Mouse (Mus musculus) cerebellum, adult 9-10 months (tissue): ENCODE results near the gene Socs2.
"Not testable (repeated sequence)": the region's sequence is repeated elsewhere in the genome, so short reads cannot be mapped to it uniquely, and the experiment has no call there.

Source experiments
- DNase-seq: peaks from one replicate; pipeline ENCODE4 v3.0.0; 2022

The Socs2 gene

DNA sequence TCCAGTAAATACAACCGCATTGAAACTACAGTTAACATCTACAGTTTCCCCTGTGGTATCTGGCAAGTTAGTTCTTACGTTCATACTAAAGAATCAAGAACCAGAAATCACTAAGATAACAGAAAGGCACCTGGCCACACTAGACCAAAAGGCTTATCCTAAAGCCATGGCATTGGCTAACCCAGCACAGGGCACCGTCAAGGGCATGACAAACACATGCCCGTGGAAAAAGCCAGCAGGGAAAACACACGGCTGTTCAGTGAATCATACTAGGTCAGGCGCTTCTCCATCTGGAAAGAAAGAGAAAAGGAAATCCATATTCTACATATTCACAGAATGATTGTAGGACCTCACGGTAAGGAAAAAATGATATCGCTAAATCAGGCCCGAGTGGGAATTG lies 26.1 kb downstream of the Socs2 start:
- no peak for DNase-seq

DNA sequence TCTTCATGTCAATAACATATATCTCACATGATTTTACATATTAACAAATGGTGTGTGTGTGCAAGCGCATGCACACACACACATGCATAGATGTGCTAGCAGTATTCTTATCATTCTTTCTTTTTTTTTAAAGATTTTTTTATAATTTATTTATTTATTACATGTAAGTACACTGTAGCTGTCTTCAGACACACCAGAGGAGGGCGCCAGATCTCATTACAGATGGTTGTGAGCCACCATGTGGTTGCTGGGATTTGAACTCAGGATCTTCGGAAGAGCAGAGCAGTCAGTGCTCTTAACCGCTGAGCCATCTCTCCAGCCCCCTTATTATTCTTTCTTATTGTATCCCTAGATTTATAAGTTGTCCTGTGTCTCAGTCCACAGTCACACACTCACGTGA lies 27.2 kb downstream of the Socs2 start:
- not testable (repeated sequence) for DNase-seq

DNA sequence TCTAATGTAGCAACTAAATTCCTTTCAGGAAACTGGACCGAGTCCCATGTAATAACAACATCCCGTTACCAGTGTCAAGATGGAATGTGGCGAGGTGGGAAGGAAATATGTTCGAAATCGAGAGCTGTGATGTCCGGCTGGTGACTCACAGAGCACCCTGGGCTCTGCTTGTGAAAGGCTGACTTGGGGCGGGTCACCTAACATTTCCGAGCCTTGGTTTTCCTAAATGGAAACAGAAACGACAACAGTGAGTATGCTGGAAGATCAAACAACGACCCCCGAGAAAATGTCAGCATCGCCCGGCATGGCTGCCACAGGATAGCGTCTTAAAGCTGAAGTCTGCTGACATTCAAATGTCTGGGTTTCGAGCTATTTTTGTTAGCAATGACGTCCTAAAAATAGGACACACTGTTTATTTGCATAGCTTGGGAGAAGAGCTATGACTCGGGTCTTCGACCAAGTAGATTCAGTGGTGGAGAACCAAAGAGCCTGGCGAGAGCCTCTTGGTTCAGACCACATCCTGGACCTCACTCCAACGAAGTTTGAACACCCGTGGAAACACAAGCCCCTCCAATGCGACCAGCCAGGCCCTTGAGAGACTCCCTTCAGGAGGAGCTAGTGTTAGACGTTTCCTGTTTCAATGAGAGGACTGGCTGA lies 28.0 kb downstream of the Socs2 start:
- no peak for DNase-seq

DNA sequence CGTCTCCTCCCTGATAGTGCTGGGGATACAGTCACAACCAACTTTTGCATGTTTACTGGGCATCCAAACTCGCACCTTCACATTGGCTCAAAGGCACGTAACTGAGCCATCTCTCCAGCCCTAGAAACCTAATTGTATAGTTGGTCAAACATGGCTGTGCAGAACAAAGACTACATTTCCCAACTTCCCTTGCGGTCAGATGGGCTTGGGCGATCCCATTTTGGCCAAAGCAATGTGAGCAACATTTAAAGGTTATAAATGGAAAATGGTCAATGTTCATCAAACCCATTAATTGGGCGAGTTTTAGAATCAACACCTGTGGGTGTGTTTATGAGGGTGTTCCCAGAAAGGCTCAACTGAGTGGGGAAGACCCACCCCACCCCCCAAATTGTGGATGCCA lies 30.5 kb downstream of the Socs2 start:
- DNase-seq = no peak

DNA sequence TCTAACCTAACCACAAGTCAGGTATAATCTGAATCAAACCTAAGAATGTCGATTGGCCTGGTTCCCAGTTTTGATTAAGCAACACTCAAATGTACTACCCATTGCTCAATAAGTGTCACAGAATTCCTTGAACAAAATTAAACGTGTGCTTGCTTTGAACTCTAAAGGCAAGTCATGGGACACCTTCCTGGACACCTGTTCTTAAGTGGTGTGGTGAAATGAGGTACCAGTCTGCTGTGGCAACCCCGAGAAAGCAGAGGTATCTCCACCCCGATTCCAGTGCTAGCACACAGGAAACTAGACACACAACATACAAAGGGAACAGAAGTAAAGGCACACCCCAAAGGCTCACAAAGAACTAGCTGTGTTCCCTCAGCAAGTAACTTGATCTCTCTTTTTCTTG lies 31.2 kb downstream of the Socs2 start:
- no peak for DNase-seq

DNA sequence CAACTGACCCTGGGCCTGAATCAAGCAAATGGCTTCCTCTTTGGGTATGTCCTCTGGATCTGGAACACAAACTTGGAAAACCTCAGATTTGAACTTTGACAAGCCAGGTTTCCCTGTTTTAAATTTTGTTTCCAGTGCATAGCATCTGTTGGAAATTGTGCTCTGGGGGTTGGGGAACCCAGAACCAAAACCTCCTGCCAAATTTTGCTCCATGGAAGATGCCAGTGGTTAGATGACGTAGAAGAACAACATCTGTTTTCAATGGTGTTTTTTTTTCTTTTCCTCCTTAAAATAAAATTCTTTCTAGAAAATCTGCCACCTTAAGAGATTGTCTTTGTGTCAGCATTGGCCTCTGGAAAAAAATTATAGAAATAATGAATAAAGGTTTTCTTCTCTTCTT lies 31.9 kb downstream of the Socs2 start:
- no peak for DNase-seq

DNA sequence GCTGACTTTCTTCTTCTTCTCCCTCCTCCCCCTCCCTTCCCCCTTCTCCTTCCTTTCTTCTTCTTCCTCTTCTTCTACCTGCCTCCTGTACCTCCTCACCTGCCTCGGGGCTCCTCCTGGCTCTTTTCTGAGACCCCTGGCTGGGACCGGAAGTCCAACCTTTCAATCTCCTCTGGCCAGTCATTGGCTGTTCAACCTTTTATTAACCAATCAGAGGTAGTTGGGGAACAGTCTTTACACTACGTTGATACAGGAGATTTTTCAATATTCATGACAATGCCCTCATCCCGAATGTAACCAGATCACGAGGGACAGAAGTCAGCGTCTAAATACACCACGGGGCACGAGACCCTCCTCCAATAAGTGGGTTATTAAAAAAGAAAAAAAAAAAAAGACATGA lies 32.5 kb downstream of the Socs2 start:
- DNase-seq = no peak

DNA sequence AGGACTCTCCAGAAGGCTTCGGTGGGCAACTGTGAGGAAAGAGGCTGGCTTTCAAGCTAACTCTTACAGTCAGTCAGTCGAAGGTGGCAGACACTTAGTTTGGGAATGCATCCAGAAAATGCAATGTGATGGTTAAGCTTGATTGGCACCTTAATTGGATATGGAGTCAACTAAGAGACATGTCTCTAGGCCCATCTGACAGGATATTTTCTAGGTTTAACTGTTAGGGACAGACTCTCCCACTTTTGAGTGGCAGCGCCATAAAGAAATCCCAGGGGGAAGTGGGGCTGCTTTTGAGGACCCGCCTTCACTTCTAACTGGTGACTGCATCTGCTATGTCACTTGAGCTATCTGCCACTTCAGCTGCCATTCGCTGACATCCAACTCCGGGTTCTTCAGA lies 43.6 kb downstream of the Socs2 start:
- DNase-seq = no peak

DNA sequence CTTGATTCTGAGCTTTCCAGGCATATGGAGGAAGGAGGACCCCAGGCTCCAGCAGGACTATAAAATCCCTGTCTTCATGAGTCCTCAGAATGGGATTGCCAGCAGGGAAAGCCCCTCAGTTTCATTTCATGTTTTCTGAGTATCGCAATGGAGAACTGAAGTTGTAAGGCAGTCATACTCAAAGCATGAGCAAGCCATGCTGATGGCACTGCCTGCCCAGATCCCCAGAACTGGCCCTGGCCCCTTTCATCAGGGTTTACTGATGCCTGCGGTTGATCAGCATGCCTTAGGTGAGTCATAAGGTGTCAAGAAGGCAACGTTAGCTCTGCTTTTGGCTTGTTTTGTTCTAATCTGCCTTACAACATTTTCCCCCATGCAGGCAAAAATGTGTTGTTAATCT lies 45.0 kb downstream of the Socs2 start:
- DNase-seq = no peak

DNA sequence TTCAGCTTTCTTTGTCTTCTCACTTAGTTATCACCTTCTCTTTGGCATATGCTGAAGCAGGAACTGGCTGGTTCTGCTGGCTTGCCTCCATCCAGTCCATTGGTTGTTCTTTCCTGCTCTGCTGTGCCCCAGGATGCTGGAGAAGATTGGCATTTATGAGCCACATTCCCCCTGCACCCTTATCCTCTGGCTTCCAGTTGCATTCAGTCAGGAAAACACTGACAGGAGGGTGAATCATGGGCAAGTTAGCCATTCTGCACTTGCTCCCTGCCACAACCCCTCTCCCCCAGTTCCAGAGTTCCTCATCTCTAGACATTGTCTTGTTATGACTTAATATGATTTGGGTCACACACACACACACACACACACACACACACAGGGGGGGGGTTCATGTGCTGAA lies 47.8 kb downstream of the Socs2 start:
- DNase-seq = no peak

DNA sequence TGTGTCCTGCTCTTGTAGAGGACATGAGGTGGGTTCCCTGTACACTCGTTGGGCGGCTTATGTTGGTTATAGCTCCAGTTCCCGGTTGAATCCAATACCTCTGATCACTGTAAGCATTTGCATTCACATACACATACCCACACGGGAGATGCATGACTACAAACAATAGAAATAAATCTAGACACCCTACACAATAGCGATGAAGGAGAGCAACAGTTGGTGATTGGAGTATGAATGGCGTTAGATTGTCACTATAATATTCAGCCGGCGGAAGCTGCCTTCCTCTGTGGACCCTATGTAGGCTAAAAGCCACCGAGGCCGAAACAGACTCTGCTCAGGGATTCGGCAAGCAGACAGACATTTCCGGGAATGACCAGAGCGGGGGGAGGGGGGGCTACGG lies 48.8 kb downstream of the Socs2 start:
- no peak for DNase-seq

DNA sequence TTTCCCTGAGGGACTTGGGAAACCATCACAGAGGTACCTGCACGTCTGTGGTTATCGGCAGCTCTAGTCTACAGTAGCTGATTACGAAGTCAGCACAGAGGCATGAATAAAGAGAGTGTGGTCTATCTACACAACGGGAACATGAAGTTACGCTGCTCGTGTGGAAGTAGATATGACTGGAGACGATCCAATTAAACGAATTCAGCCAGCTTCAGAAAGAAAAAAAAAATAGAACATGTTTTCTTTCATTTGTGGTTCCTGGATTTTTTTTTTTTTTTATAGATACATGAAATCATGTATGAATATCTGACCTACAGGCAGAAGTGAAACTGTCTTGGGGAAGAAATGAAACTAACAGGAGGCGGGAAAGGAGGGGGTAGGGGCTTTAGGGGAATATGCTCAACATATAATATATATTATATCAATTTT lies 49.3 kb downstream of the Socs2 start:
- DNase-seq = no peak

DNA sequence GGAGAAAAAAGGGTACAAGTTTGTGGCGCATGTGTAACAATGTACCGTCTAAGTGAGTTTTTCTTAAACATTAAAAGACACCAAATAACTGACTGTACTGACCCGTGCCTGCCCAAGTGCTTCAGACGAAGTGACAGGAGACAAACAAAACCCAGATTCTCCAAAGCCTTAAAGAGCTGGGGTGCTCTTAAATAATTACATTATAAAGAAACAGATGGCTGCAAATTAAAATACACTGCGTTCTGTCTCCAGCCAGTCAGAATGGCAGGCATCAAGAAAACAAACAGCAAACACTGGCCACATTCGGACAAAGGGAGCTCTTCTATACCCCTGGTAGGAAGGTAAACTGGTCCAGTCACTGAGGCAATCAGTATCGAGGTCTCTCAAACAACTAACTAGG lies 49.7 kb downstream of the Socs2 start:
- DNase-seq = no peak

DNA sequence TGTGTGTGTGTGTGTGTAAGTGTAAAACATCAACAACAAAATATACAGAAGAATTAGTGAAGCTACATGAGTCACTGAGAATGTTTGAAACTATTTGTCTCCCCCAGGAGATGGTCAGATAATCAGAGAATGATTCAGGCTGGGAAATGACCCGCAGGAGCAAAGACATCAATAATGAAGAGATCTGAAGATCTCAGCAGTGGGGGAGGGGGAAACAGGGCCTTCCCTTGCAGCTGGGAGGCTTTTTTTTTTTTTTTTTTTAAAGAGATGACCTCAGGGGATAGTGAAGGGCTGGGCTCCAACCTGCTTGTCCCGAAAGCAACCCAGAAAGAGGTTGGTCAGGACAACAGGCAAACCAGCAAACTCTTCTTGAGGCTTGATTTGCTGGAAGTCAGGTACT lies 54.7 kb downstream of the Socs2 start:
- DNase-seq = no peak

DNA sequence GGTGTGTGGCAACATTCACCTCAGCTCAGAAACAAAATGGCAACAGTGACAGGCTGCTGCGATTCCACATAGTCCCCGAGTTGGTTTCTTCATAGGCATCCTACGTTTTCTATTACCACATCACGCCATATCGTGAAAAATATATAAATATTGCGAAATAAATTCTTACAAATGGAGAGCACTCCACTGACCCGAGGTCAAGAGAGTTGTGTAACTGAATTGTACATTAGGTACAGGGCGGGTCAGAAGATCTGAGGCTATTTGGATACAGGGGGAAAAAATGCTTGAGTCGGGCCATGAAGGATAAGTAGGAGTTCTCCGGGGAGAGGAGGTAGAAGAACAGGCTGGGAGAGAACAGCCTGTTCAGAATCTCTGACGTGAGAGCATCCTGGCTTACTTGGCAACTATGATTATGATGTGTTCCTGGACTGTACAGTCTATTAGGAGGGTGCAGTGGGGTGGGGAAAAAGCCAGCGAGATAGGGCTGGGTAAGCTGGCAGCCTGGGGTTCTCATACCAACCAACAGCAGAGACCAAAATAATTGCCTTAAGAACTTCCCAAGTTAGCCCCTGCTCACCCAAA lies 55.6 kb downstream of the Socs2 start:
- DNase-seq = no peak

DNA sequence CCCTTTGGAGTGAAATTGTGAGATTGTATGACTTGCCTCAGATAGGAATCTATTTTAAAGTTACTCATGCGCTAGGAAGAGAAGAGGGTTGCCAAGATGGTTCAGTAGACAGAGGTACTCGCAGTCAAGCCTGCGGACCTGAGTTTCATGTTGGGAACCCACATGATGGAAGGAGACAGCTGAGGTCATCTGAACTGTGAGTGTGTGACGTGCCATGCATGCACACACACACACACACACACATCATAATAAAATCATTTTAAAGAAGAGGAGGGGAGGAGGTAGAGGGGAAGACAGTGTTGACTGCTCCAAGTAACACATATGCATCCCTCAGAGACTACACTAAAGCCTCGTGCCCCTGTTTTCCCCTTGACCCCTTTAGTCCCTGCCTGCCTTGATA lies 56.9 kb downstream of the Socs2 start:
- DNase-seq = no peak

DNA sequence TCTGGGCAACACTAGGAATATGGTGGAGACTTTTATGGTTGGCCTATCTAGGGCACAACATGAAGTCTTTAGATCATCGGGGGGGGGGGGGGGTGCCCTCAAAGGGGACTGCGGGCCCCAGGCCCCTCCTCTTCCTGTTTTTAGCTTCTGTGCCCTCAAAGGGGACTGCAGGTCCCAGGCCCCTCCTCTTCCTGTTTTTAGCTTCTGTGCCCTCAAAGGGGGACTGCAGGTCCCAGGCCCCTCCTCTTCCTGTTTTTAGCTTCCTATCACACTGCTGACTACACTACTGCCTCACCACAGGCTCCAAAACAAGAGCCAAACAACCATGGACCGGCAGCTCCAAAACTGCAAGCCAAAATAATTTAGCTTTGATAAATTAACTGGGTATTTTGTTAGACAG lies 59.3 kb downstream of the Socs2 start:
- DNase-seq = no peak

DNA sequence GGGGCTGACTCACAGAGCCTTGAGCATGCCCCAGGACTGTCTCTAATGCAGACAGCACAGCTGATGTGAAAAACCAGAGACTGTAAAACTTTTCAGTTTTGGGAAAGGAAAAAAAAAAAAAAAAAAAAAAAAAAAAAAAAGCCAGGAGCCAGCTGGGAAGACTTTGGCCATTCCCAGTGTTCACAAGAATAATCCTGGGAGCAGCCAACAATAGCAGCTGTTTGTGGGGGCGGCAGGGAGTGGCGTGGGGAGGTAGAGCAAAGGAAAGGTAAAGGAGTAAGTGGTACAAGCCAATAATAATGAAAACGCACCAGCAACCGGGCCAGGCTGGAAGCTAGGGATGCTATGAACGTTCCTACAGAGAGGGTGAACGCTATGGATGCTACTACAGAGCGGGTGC lies 60.3 kb downstream of the Socs2 start:
- DNase-seq = no peak

DNA sequence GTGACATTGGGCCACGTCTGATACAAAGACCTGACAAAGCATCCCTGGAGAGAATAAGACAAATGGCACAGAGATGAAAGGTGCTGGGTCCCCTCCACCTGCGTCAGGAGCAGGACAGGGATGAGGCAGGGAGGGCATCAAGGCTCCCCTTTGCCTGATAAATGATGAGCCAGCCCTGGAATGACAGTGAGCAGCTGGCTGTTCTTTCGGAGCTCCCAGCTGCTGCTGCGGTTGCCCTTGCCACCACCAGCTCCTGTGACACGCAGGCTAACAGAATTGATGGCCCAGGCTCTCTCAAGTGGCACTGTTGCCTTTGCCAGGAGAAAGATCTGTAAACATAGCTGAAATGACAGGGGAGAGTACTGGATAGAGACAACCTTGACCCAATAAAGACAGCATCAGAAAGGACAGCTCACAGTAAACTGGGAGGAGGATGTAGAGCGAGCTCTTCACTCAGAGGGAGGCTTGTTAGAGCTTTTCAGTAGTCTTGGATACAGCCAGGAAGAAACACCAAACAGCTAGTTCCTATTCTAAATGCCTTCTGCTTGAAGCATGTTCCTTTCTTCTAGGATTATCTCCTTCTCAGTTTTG lies 61.2 kb downstream of the Socs2 start:
- DNase-seq = no peak

DNA sequence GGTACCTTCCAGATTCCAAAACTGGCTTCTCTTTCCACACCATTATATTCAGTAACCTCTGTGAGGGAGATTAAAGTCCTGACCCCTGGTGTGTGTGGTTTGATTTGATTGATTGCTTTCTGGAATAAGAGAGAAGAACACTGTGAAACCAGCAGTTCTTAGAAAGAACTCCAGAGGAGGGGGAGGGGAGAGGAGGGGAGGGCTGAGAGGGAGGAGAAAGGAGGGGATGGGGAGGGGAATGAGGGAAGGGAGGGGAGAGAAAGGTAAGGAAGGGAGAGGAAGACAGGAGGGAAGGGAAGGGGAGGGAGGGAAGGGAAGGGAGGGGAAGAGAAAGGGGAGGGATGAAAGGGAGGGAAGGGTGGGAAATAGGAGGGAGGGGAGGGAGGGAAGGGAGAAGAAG lies 62.3 kb downstream of the Socs2 start:
- DNase-seq = no peak

DNA sequence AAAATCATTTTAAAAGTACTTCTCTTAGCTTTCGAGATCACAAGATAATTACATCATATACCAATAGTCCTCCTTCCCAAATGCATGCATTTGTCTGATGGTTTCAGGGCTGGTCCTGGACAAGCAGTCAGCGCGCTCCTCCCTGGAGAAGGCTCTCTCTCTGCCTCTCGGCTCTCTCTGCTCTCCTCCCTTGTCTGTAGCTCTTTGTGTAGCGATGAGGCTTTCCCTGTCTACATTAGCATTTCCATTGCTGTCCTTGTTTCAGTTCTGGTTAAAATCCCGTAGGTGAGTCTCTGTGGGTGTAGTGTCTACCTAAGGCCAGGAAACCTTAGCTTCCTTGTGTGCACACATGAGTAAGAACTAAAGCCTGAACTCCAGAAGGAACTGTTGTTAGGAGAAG lies 62.9 kb downstream of the Socs2 start:
- no peak for DNase-seq

DNA sequence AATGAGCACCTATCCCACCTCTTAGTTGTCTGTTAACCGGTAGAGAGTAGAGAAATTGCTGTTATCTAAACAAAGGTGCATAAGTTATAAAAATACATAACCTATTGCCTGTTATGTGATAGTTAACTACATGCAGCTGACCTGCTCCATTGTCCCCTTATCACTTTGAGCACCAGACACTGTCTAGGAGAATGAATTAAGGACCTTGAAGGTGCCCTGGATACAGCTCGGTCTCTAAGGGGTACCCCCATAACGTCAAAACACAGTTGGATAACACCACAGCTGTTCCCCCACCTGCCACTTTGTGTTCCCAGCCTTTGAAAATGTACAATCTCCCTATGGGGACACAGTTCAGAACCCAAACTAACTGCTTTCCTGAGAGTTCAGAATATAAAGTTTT lies 68.5 kb downstream of the Socs2 start:
- no peak for DNase-seq

DNA sequence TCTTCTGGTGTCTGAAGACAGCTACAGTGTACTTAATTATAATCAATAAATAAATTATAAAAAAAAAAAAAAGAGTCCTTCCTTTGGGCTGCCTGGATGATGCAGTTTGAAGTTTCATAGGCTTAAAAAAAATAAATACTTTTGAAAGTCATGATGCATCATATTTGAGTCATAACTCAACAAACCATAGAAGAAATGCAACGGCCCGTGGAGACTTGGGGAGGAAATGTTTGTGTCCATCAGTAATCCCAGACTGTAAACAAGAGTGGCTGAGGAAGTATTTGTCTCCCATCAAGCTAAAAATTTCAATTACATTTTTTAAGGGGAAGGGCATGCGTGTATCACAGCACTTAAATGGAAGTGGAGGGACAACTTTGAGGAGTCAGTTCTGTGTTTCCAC lies 69.2 kb downstream of the Socs2 start:
- no peak for DNase-seq

DNA sequence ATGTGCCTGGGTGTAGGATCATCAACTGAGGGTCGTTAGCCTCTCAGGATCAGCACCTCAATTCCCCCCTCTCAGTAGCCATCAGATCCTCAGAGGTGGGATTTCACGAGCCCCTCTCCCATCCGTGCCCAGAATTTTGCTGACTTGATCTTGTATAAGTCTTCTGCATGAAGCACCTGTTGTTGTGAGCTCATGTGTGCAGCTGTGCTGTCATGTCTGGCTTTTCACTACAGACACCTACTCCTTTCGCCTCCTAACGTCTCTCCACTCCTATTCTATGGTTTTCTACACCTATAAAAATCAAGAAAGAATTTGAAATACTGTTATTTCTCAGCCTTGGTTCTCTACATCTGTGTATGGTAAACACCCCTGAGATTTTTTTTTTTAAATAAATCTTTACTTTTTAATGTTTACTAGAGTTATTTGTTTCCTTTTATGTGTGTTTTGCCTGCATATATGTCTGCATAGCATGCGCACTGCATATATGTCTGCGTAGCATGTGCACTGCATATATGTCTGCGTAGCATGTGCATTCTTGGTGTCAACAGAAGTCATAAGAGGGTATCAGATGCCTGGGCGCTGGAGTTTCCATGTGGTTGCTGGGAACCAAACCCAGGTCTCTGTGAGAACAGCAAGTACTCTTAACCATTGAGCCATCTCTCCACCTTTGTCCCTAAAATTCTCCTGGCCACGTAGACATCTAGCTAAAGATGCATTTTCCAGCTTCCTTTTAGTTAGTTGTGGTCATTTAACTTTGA lies 74.0 kb downstream of the Socs2 start:
- no peak for DNase-seq
